Mouse (Mus musculus) heart, embryonic 14.5 days (tissue): ENCODE results near the gene Gorab. TPM values are rescaled to one million over a fixed set of nuclear protein-coding genes. Genes with fewer than 3 reads are reported as not detected.

ENCODE experiments used
- ATAC-seq: fragments of 200-750 bp; cut with Nextera tagmentation; 2 replicates; pipeline ENCODE4 v1.8.0; 2017; ENCODE audit warnings: low read depth, moderate TSS enrichment; ENCODE audit not compliant: insufficient number of reproducible peaks, insufficient read depth, low FRiP score
- H3K27ac ChIP-seq, 2 experiments: fragments of 200-500 bp in 1 of 2; fragments of 300-500 bp in 1 of 2; sonication (generic) in 1 of 2; replicated peaks in 1 of 2; 2 replicates each; pipeline ENCODE4 v1.5.1; 2012 to 2014; ENCODE audit warnings: low read depth in 2 of 2, low read length in 2 of 2, control low read depth in 1 of 2, mild to moderate bottlenecking in 1 of 2, mixed read lengths in 1 of 2; ENCODE audit not compliant: control insufficient read depth in 1 of 2, insufficient read depth in 1 of 2
- H3K27me3 ChIP-seq: fragments of 300-500 bp; sonication (generic); 2 replicates; pipeline ENCODE4 v1.6.1; 2014; ENCODE audit warnings: mild to moderate bottlenecking, low read length, control low read depth; ENCODE audit not compliant: control insufficient read depth, insufficient read depth
- H3K36me3 ChIP-seq: fragments of 300-500 bp; sonication (generic); 2 replicates; pipeline ENCODE4 v1.6.1; 2014; ENCODE audit warnings: mild to moderate bottlenecking, control low read depth, low read length, mixed read lengths; ENCODE audit not compliant: control insufficient read depth, insufficient read depth
- H3K4me1 ChIP-seq, 2 experiments: fragments of 200-500 bp in 1 of 2; fragments of 300-500 bp in 1 of 2; sonication (generic) in 1 of 2; 2 replicates each; pipeline ENCODE4 v1.6.1; 2012 to 2014; ENCODE audit warnings: low read length in 2 of 2, control low read depth in 1 of 2, mixed read lengths in 1 of 2; ENCODE audit not compliant: control insufficient read depth in 2 of 2, insufficient read depth in 2 of 2
- H3K4me2 ChIP-seq: fragments of 300-500 bp; sonication (generic); 2 replicates; pipeline ENCODE4 v1.6.1; 2014; ENCODE audit warnings: mild to moderate bottlenecking, low read length
- H3K4me3 ChIP-seq, 2 experiments: fragments of 200-500 bp in 1 of 2; fragments of 300-500 bp in 1 of 2; sonication (generic) in 1 of 2; 2 replicates each; pipeline ENCODE4 v1.5.1; 2012 to 2014; ENCODE audit warnings: low read length in 2 of 2, mild to moderate bottlenecking in 2 of 2, control low read depth in 1 of 2, low read depth in 1 of 2, moderate library complexity in 1 of 2; ENCODE audit not compliant: control insufficient read depth in 1 of 2, insufficient read depth in 1 of 2
- H3K9ac ChIP-seq: fragments of 300-500 bp; sonication (generic); 2 replicates; pipeline ENCODE4 v1.6.1; 2014; ENCODE audit warnings: mild to moderate bottlenecking, low read length
- H3K9me3 ChIP-seq: fragments of 300-500 bp; sonication (generic); 2 replicates; pipeline ENCODE4 v1.6.1; 2016; ENCODE audit warnings: low read length, control low read depth; ENCODE audit not compliant: control insufficient read depth
- WGBS: fragments of 180-500 bp; shearing (Covaris S2); extraction: QIAGEN DNeasy Blood & Tissue Kit; methylation state at CpG from one replicate; pipeline ENCODE4 v1.1.7; 2014; 5-methylcytosine and 5-hydroxymethylcytosine counted together
- polyA plus RNA-seq: library from polyadenylated mRNA; unstranded; fragments of >200 nt; fragmentation: Nextera tagmentation; extraction: Ambion mirVana; gene quantifications from 2 replicates; pipeline ENCODE4 v1.2.1, GENCODE M21; 2014

Gorab gene
- polyA plus RNA-seq, 1 experiment from 2014 or later = 9.0 TPM

DNA sequence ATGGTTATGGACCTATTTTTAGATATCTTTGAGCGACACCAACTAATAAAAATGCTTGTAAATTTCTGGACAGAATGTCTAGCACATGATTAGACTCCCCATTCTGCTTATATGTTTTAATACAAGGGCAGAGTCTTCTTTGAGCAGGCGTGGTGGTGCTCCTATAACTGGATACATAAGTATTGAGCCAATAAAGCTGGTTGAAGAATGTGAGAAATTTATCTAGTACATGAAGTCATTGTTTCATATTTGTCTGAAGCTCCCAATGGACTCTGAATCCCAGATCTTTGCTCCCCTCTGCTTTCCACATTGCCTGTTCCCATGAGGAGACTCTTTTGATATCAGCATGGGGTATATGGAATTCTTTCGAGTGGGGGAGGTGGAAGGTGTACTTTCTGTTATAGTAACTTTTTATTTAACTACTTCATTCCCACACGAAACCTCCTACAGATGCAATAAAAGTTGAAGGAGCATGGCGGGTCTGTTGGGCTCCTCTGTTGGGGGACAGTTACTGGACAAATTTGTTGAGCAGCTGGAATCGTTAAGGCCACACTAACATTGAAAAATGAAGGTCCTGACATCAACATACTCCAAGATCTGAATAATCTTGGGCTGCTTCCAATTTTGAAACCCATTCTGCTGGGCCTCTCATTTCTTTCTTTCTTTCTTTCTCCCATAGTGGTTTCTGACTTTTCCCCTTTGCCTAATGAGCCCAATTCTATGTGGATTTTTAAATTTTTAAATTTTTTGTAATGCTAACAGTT lies 26.5 kb downstream of the Gorab start:
- H3K4me3 ChIP-seq = no peak overlapping the region
- no peak overlapping the region for H3K27ac ChIP-seq
- H3K4me1 ChIP-seq = peaks cover 0 to 4% of the 10 kb centered on the region in 2 experiments; a peak in 1 of 4 replicates
- no peaks in the 10 kb centered on the region for H3K9me3 ChIP-seq
- H3K36me3 ChIP-seq = no peaks in the 10 kb centered on the region
- H3K4me2 ChIP-seq = no peak overlapping the region
- ATAC-seq = no peak
- no peaks in the 10 kb centered on the region for H3K27me3 ChIP-seq
- WGBS = 64% methylated on average over 6 of the region's 6 CpGs
- no peak overlapping the region for H3K9ac ChIP-seq

DNA sequence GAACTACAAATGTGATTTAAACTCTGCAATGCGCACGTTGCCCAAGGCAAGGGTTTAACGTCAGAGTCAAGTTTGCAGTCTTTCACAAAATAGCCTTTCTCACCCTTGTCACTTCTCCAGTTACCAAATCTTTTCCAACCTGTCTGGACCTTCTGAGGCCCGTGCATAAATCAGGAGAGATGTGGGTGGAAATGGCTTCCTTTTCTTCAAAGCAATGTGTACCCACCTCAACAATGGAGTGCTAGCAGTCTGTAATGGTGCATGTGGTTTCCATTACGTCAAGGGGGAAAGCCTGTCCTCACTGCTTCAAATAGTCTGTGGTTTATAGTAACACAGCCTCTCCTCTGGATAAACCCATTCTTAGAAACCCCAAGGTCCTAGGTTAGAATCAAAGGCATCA lies 29.0 kb downstream of the Gorab start:
- H3K4me2 ChIP-seq = no peak overlapping the region
- ATAC-seq = no peak
- 78% methylated on average over 5 of the region's 5 CpGs for WGBS

GRCm38 (mm10) chr1:163362202-163362601 lies 41.3 kb downstream of the Gorab start:
- H3K4me3 ChIP-seq = no peak overlapping the region
- no peaks in the 10 kb centered on the region for H3K36me3 ChIP-seq
- H3K27me3 ChIP-seq = no peaks in the 10 kb centered on the region
- peak overlapping the region; percentile 3 to 41; a peak in 2 of 4 replicates for H3K27ac ChIP-seq
- WGBS = 76% methylated on average over 8 of the region's 8 CpGs
- peaks cover 6 to 13% of the 10 kb centered on the region in 2 experiments; a peak in 3 of 4 replicates for H3K4me1 ChIP-seq
- no peak for ATAC-seq
- no peak overlapping the region for H3K4me2 ChIP-seq
- H3K9ac ChIP-seq = no peak overlapping the region
- no peaks in the 10 kb centered on the region for H3K9me3 ChIP-seq

More for the DNA sequence above, 29.0 kb downstream of the Gorab start:
- no peaks in the 10 kb centered on the region for H3K36me3 ChIP-seq
- H3K9me3 ChIP-seq = no peaks in the 10 kb centered on the region
- H3K27me3 ChIP-seq = no peaks in the 10 kb centered on the region
- no peak overlapping the region for H3K9ac ChIP-seq
- no peak overlapping the region for H3K4me3 ChIP-seq
- no peak overlapping the region for H3K27ac ChIP-seq
- peaks cover 0 to 4% of the 10 kb centered on the region in 2 experiments; a peak in 1 of 4 replicates for H3K4me1 ChIP-seq

- H3K4me2 ChIP-seq = no peak overlapping the region
- peaks cover 6 to 13% of the 10 kb centered on the region in 2 experiments; a peak in 3 of 4 replicates for H3K4me1 ChIP-seq
- 37% methylated on average over 5 of the region's 5 CpGs for WGBS
- peak overlapping the region; percentile 4 to 49; a peak in 2 of 4 replicates for H3K27ac ChIP-seq
- no peaks in the 10 kb centered on the region for H3K27me3 ChIP-seq
- no peaks in the 10 kb centered on the region for H3K9me3 ChIP-seq
- no peaks in the 10 kb centered on the region for H3K36me3 ChIP-seq
- H3K4me3 ChIP-seq = no peak overlapping the region
- no peak overlapping the region for H3K9ac ChIP-seq
- ATAC-seq = no peak
Measured at GRCm38 (mm10) chr1:163361376-163361775, 42.1 kb downstream of the Gorab start.

GRCm38 (mm10) chr1:163360796-163361195 lies 42.7 kb downstream of the Gorab start:
- 20% methylated on average over 6 of the region's 6 CpGs for WGBS
- H3K9me3 ChIP-seq = no peaks in the 10 kb centered on the region
- no peaks in the 10 kb centered on the region for H3K36me3 ChIP-seq
- no peak overlapping the region for H3K4me3 ChIP-seq
- ATAC-seq = no peak
- H3K27me3 ChIP-seq = no peaks in the 10 kb centered on the region
- H3K4me1 ChIP-seq = peaks cover 6 to 13% of the 10 kb centered on the region in 2 experiments; a peak in 3 of 4 replicates
- peak overlapping the region; percentile 35 for H3K4me2 ChIP-seq
- peak overlapping the region; percentile 4 to 49; a peak in 2 of 4 replicates for H3K27ac ChIP-seq
- H3K9ac ChIP-seq = no peak overlapping the region

- no peaks in the 10 kb centered on the region for H3K36me3 ChIP-seq
Measured at GRCm38 (mm10) chr1:163359521-163359920, 43.9 kb downstream of the Gorab start.

GRCm38 (mm10) chr1:163358165-163358564 lies 45.3 kb downstream of the Gorab start:
- H3K9ac ChIP-seq = no peak overlapping the region
- peaks cover 4 to 8% of the 10 kb centered on the region in 2 experiments; a peak in 3 of 4 replicates for H3K4me1 ChIP-seq
- no peak overlapping the region for H3K4me3 ChIP-seq
- no peak for ATAC-seq
- 50% methylated on average over 7 of the region's 7 CpGs for WGBS
- no peaks in the 10 kb centered on the region for H3K27me3 ChIP-seq
- no peaks in the 10 kb centered on the region for H3K36me3 ChIP-seq
- no peak overlapping the region for H3K27ac ChIP-seq
- no peak overlapping the region for H3K4me2 ChIP-seq
- no peaks in the 10 kb centered on the region for H3K9me3 ChIP-seq

More at GRCm38 (mm10) chr1:163359521-163359920, 43.9 kb downstream of the Gorab start:
- Histone ChIP-seq H3K27me3 (no peaks in the 10 kb centered on the region), H3K4me3 (no peak overlapping the region), H3K4me1 (peaks cover 6 to 13% of the 10 kb centered on the region in 2 experiments; a peak in 3 of 4 replicates), H3K27ac (no peak overlapping the region), H3K9me3 (no peaks in the 10 kb centered on the region), H3K4me2 (no peak overlapping the region), H3K9ac (no peak overlapping the region)
- ATAC-seq = no peak
- WGBS = 84% methylated on average over 3 of the region's 3 CpGs
